Mouse (Mus musculus) E14TG2a.4 (cell line): Measurements from ENCODE around the gene Tmem260.

Experiments
- CTCF ChIP-seq: conservative IDR thresholded peaks from 2 replicates; pipeline ENCODE4 v1.5.1; 2014; ENCODE audit warnings: low read length
- NANOG ChIP-seq: IDR thresholded peaks from 2 replicates; pipeline ENCODE4 v1.6.1; 2014; ENCODE audit warnings: borderline replicate concordance, low read length, mixed read lengths
- POU5F1 ChIP-seq: IDR thresholded peaks from 2 replicates; pipeline ENCODE4 v1.6.1; 2014; ENCODE audit warnings: low read length, borderline replicate concordance

DNA sequence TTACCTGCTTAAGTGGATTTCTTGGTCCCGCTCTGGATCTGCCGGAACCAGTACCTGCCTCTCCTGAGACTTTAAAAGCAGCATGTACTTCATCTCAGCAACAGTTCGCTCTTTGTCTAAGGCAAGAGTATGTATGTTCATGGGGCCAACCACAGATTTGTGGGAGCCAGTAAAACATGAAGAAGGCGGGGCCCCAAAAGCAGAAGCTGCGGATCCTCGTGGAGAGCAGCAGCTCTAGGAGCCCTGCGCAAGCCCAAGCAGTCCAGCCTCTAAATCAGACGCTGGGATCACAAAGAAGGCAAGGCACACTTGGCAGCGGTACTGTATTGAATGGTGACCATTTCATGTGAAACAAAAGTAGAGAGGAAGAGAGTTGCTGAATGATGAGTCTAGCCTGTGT is 107.8 kb downstream of the Tmem260 start:
- no peak for TF ChIP-seq POU5F1
- no peak for TF ChIP-seq CTCF
- no peak for TF ChIP-seq NANOG
